Mouse (Mus musculus) CH12.LX (cell line): ENCODE data around the gene Rpl18a.

Experiments
- BHLHE40 ChIP-seq: IDR thresholded peaks from 2 replicates; pipeline ENCODE4 v1.6.1; 2011; ENCODE audit warnings: mild to moderate bottlenecking, low read depth, low read length, improper control_type of control experiment
- CHD1 ChIP-seq: IDR thresholded peaks from 2 replicates; pipeline ENCODE4 v1.6.1; 2012; ENCODE audit warnings: low read depth, low read length, improper control_type of control experiment, inconsistent platforms
- CTCF ChIP-seq, 2 experiments: IDR thresholded peaks in 1 of 2; conservative IDR thresholded peaks in 1 of 2; 2 replicates each; pipeline ENCODE4 v1.5.1; 2011 to 2012; ENCODE audit warnings: low read depth in 2 of 2, low read length in 2 of 2, improper control_type of control experiment in 1 of 2, inconsistent platforms in 1 of 2, mild to moderate bottlenecking in 1 of 2, moderate library complexity in 1 of 2
- EP300 ChIP-seq: IDR thresholded peaks from 2 replicates; pipeline ENCODE4 v1.6.1; 2011; ENCODE audit warnings: low read length, improper control_type of control experiment
- MAFK ChIP-seq: IDR thresholded peaks from 2 replicates; pipeline ENCODE4 v1.6.1; 2011; ENCODE audit warnings: low read length, improper control_type of control experiment; ENCODE audit not compliant: insufficient replicate concordance
- NRF1 ChIP-seq: IDR thresholded peaks from 2 replicates; pipeline ENCODE4 v1.6.1; 2014; ENCODE audit warnings: low read depth, mild to moderate bottlenecking, inconsistent platforms, low read length, improper control_type of control experiment, moderate library complexity
- POLR2A ChIP-seq: IDR thresholded peaks from 2 replicates; pipeline ENCODE4 v1.6.1; 2011; ENCODE audit warnings: low read depth, mild to moderate bottlenecking, improper control_type of control experiment, low read length
- RAD21 ChIP-seq: IDR thresholded peaks from 2 replicates; pipeline ENCODE4 v1.6.1; 2011; ENCODE audit warnings: low read depth, mild to moderate bottlenecking, low read length, improper control_type of control experiment, moderate library complexity
- RCOR1 ChIP-seq: conservative IDR thresholded peaks from 2 replicates; pipeline ENCODE4 v1.6.1; 2012; ENCODE audit warnings: low read depth, mild to moderate bottlenecking, inconsistent platforms, low read length, improper control_type of control experiment
- USF1 ChIP-seq: IDR thresholded peaks from 2 replicates; pipeline ENCODE4 v1.6.1; 2014; ENCODE audit warnings: low read depth, mild to moderate bottlenecking, inconsistent platforms, low read length, improper control_type of control experiment
- ZC3H11A ChIP-seq: IDR thresholded peaks from 2 replicates; pipeline ENCODE4 v1.6.1; 2012; ENCODE audit warnings: low read depth, mild to moderate bottlenecking, inconsistent platforms, low read length, improper control_type of control experiment
- ZNF384 ChIP-seq: IDR thresholded peaks from 2 replicates; pipeline ENCODE4 v1.6.1; 2012; ENCODE audit warnings: low read depth, low read length, improper control_type of control experiment, inconsistent platforms

GRCm38 (mm10) chr8:70884683-70885082, 12.5 kb downstream of the Rpl18a start:
- TF ChIP-seq MAFK (no peak), POLR2A (no peak), ZNF384 (no peak), BHLHE40 (no peak), RCOR1 (no peak), USF1 (no peak), CHD1 (no peak), EP300 (no peak), CTCF (conservative IDR thresholded peaks at IDR 0.05 in 1 of 2, IDR thresholded peaks at IDR 0.05 in 1 of 2; ENCODE audit: low read depth in 2 of 2, low read length in 2 of 2) (no peak), RAD21 (no peak), ZC3H11A (no peak), NRF1 (no peak)
